Mouse (Mus musculus): ENCODE results near the gene Spint1.

Spint1 gene

GRCm38 (mm10) chr2:119293776-119294390 lies 56.7 kb downstream of the Spint1 start:
- no peak for DNase-seq (ENCODE audit: low spot score)

GRCm38 (mm10) chr2:119294411-119294810 lies 57.2 kb downstream of the Spint1 start:
- no peak for DNase-seq (ENCODE audit: low spot score)

- no peak for DNase-seq (ENCODE audit: low spot score)
These were observed 59.6 kb downstream of the Spint1 start for GRCm38 (mm10) chr2:119296756-119297155.

- DNase-seq (ENCODE audit: low spot score) = no peak
These were observed 60.3 kb downstream of the Spint1 start for GRCm38 (mm10) chr2:119297506-119297905.

- DNase-seq (ENCODE audit: low spot score) = peak; percentile 67
These were observed 61.2 kb downstream of the Spint1 start for GRCm38 (mm10) chr2:119298330-119298729.

- DNase-seq (ENCODE audit: low spot score) = no peak
These were observed 61.7 kb downstream of the Spint1 start for GRCm38 (mm10) chr2:119298839-119299238.
